Mouse (Mus musculus): ENCODE data around the gene Gria4.

Gria4 gene

GRCm38 (mm10) chr9:4375828-4376639, 420.0 kb downstream of the Gria4 start, which contains the start of gene Msantd4:
Gene Msantd4 (plus strand): TSS chr9:4376562.
- POLR2A ChIA-PET, result interaction anchor here (0.5 to 2.4 kb wide), 16 partner anchors 8 to 844 kb away, joined by 3 to 36 read pairs (median 4); partner anchors contain the start of genes Aasdhppt (in 4 of the 4), Kbtbd3 (in 4 of the 4) and Gucy1a2 (in 1 of the 4)
- CTCF ChIA-PET, result no interaction called here
